Mouse (Mus musculus) brain, embryonic 14.5 days (tissue): ENCODE results near the gene Cep95. TPM values are rescaled to one million over a fixed set of nuclear protein-coding genes. Genes with fewer than 3 reads are reported as not detected.
"Not testable (repeated sequence)": the region's sequence is repeated elsewhere in the genome, so short reads cannot be mapped to it uniquely, and the experiment has no call there.

Experiments used
- DNase-seq: peaks from one replicate; pipeline ENCODE4 v3.0.0-alpha.2; 2011; ENCODE audit warnings: low read depth
- CTCF ChIP-seq: fragments of 200-500 bp; IDR thresholded peaks from 2 replicates; pipeline ENCODE4 v1.5.1; 2012; ENCODE audit warnings: inconsistent platforms, mild to moderate bottlenecking, moderate library complexity, borderline replicate concordance; ENCODE audit not compliant: insufficient read depth, insufficient read length; ENCODE audit errors: extremely low read depth
- POLR2A ChIP-seq: fragments of 200-500 bp; IDR thresholded peaks from 2 replicates; pipeline ENCODE4 v1.6.1; 2012; ENCODE audit warnings: mild to moderate bottlenecking, inconsistent platforms, borderline replicate concordance; ENCODE audit not compliant: poor library complexity, insufficient read depth, insufficient read length, severe bottlenecking; ENCODE audit errors: extremely low read depth
- polyA plus RNA-seq: library from polyadenylated mRNA; depleted of rRNA; stranded (reverse); fragments of >200 nt; gene quantifications from 2 replicates; pipeline ENCODE4 v1.2.3, GENCODE M21; 2012

Cep95 gene
- polyA plus RNA-seq, 1 experiment: 20.3 TPM

GRCm38 (mm10) chr11:106793846-106794245, 4.8 kb downstream of the Cep95 start:
- DNase-seq: no peak

GRCm38 (mm10) chr11:106795679-106796078, 6.6 kb downstream of the Cep95 start:
- no peak for DNase-seq
- TF ChIP-seq CTCF (no peak), POLR2A (no peak)

More at GRCm38 (mm10) chr11:106793846-106794245, 4.8 kb downstream of the Cep95 start:
- TF ChIP-seq POLR2A (no peak), CTCF (peak; percentile 5; the same call in 1 of the 2 replicates)

- no peak for DNase-seq
- TF ChIP-seq POLR2A: no peak
- TF ChIP-seq CTCF: no peak
These were observed 13.1 kb downstream of the Cep95 start for GRCm38 (mm10) chr11:106802069-106802627.

GRCm38 (mm10) chr11:106807442-106807841, 18.4 kb downstream of the Cep95 start:
- DNase-seq: not testable (repeated sequence)

DNA sequence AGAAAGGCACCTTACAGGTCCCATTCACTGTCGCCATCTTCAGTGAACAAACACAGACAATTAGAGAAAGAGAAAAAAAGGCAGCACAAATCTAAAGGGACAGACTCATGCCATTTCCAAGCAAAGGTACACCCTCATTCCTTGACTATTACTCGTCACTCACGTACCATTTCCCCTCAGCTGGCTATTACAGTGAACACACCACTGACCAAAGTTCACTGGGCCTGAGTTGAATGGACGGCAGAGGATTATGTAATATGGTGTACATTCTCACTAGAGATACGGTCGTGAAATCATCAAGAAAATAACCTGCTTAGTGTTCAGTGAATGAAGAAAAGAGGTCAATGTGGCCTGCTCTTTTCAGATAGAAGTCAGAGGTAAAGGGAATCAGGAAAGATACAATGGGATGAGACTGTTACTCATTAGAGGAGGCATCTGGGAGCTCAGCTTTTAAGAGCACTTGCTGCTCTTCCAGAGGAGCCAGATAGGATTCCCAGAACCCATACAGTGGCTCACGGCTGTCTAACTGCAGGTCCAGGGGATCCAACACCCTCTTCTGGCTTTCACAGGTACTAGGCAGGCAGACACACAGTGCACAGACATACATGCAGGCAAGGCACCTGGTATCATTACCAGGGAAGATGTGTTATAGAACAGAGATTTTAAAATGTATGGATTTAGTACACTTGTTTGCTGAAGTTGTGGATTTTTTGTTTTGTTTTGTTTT, 23.5 kb downstream of the Cep95 start:
- TF ChIP-seq CTCF (no peak), POLR2A (no peak)
- DNase-seq: no peak

DNA sequence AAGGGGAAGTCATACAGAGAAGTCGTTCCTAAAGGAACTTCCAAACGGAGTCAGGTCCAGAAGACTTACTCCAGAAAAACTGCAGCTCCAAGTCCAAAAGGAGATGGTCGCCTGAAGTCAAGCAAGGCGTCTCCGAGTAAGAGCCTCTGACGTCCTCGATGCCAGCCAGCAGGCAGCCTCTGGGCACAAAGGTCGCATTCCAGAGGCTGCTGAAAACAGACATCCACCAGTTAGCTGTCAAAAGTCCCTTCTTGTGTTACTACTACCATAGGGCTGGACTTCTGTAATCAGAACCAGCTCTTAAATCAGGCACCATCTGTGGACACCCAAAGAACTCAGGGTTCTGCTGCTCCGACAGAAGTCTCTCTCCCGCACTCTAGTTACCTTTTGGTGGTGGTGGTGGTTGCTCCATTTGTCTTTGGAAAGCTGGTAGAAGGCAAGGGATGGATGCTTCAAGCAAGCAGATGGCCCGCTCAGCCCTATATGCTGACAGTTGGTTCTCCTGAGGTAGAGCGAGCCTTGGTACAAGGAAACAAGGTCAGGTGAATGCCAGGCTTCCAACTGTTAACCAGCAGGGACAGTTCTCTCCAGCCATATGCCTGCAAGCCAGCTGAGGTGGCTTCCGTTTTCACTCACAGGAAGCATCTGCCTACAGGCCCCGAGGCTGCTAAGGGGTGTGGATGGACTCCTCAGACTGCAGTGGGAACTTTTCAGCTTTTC, 25.7 kb downstream of the Cep95 start:
- no peak for TF ChIP-seq CTCF
- TF ChIP-seq POLR2A: no peak
- no peak for DNase-seq

DNA sequence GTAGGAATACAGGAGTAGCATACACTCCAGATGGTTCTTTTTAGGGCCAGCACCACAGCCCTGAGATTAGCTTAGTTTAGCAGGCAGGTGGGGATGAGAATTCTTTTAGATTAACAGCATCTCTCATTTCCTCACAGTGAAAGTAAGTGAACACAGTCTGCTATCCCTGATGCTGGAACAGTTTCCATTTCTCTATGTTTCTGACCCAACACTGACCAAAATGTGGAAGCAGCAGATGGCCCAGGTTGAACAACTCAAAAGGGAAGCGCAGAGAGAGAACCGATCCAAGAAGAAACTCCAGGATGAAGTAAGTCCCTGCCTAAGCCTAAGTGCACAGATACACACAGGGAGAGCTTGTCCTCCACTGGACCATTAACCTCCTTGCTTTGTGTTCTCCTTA, 26.3 kb downstream of the Cep95 start:
- TF ChIP-seq CTCF (no peak), POLR2A (no peak)
- DNase-seq: no peak

DNA sequence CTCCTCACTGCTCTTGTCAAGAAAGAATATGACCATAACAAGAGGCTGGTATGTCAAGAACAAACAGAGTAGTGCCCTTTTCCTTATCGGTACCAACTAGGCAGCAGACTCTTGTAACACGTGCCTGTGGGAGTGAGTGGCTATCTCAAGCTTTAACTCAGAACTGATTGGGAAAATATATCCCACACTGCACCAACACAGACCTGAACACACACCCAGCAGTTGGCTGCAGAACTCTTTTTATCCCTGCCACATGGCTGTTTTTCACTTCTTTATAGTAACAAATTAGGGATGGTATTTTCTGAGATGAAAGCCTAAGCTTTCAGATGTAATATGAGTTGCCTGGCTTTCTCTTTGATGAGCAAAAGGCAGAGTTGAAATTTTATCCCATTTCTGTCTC, 26.7 kb downstream of the Cep95 start:
- no peak for DNase-seq
- TF ChIP-seq CTCF: no peak
- no peak for TF ChIP-seq POLR2A

- TF ChIP-seq CTCF: no peak
- no peak for TF ChIP-seq POLR2A
- DNase-seq: no peak
These were observed 27.3 kb downstream of the Cep95 start for GRCm38 (mm10) chr11:106816316-106816715.

GRCm38 (mm10) chr11:106817156-106817555, 28.1 kb downstream of the Cep95 start:
- TF ChIP-seq POLR2A: no peak
- DNase-seq: no peak

- no peak for TF ChIP-seq POLR2A
- peak; percentile 71 for DNase-seq
These were observed 28.8 kb downstream of the Cep95 start for GRCm38 (mm10) chr11:106817808-106818207.

GRCm38 (mm10) chr11:106818341-106818740, 29.3 kb downstream of the Cep95 start:
- DNase-seq: peak; percentile 91
- TF ChIP-seq POLR2A (no peak), CTCF (no peak)

- DNase-seq: no peak
- TF ChIP-seq POLR2A (no peak), CTCF (no peak)
These were observed 30.5 kb downstream of the Cep95 start for GRCm38 (mm10) chr11:106819595-106819994.
